Mouse (Mus musculus) retina, postnatal 1 day (tissue): ENCODE measurements around the gene Iqcc.
A peak's percentile ranks its signal among the peaks of the same experiment; 100 is the strongest.

Experiments used
- DNase-seq: peaks from one replicate; pipeline ENCODE4 v3.0.0-alpha.2; 2012

Iqcc gene

GRCm38 (mm10) chr4:129621283-129621841, 2.5 kb upstream of the Iqcc start:
- DNase-seq, result no peak

DNA sequence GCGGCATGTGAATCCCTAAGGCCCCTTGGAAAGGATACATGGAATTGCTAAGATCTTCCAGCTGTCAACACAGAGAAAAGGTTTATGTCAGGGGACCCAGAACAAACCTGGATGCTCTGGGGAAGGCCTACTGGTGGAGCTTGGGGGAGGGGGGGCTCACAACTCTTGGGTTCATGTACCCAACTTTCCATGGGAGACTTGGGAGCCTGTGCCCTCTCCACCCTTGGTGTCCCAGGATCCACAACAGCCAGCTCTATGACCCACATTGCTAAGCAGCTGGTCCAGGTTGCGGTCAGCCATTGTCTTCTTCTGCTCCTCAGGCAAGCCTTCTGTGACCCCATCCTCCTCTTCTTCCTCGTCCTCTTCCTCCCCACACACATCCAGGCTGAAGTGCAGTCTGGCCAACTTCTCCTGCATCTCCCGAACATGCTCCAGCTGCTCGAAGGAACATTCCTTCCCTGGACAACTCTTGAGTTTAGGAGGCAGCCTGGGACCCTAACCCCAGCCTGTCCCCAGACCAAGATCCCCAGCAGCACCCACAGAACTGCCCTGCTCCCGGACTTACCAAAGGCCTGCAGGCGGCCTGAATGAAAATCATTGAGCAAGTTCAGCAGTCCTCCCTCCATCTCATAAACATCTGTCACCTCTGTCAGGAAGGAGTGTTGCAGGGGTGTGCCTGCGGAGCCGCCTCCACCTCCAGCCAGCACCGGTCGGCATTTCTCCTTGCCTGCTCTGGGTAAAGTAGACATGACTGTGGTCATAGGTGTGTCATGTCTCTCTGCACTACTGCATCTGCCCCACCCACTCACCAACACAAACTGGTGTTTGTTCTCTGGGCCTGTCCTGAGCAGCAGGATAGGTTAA, 1.8 kb upstream of the Iqcc start:
- DNase-seq, result no peak

DNA sequence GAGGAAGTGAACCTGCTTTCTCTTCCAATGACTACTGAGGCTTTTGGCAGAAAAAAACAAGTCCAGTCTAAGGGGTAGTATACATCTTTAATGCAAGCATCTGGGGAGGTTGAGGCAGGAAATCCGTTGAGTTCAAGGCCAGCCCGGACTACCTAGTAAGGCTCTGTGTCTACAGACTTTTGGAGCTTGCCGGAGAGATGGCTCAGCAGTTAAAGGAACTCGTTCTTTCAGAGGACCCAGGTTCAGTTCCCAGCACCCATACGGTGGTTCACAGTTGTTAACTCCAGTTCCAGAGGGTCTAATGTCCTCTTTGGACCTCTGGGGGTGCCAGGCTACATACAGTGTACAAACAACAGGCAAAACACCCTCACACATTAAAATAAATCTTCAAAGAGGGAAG, 868 bp downstream of the Iqcc start:
- DNase-seq, result no peak

DNA sequence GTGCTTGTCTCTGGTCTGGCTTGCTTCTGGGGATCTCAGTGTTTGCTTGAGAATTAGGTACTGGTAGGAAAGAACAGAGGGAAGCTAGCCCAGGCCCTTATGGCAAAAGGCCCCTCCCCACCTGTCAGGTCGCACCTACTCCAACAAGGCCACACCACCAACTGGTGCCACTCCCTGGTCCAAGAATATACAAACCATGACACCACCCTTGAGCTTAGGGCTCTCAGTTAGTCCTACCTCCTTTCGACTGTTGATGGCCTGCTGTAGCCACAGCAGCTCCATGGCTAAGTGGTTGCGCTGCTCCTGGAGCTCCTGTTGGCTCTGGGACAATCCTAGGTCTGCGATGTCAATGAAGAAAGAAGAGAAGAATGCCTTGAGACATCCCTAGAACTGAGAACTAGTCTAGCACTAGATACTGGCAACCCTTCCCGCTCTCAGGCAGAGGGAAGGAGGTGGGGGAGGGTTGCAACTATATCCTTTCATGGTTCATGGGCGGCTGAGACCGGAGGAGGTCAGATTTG, 1.7 kb downstream of the Iqcc start:
- DNase-seq, result no peak

DNA sequence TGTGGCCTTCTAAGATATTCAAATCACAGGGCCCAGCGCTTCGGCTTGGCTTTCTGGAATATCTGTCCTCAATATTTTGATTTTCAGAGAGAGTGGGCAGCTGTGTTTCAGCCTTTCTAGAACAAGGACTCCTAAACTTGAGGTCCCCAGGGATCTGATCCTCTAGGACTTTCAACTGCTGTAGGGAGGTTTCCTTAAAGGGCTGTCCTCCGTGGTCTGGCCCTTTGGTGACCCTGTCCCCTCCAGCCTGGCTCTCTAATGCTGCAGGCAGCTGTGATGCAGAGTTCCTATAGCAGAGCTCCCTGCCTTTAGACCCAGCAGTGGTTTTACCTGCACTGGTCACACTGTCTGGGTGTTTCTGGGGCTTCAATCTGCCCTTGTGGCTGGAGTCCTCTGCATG, 2.3 kb downstream of the Iqcc start:
- DNase-seq, result no peak

GRCm38 (mm10) chr4:129615801-129616290, 3.1 kb downstream of the Iqcc start:
- no peak for DNase-seq

DNA sequence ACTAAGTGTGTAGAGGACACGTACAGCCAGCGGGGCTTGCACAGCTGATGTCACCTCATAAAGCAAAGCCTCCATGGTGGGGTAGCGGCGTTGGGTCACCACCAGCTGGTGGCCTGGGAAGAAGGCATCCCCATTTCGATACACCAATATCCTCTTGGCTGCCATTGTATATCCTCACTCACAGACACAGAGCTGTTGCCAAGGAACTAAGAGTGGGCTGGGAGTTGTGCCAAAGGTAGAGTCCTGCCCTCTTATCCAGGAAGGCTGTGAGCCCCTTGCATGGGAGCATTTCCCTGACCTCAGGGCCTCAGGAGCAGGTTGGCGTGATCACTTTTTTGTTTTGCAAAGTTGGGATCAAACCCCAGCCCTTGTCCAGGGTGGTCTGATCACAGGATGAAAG, 4.8 kb downstream of the Iqcc start, which contains the start of gene Dcdc2b:
Dcdc2b (minus strand) TSS at position 165 of the 400 bp plus-strand sequence.
- DNase-seq, result no peak

- DNase-seq, result no peak
Measured at GRCm38 (mm10) chr4:129610472-129610871, 8.4 kb downstream of the Iqcc start.

- no peak for DNase-seq
Measured at GRCm38 (mm10) chr4:129610026-129610425, 8.9 kb downstream of the Iqcc start.

DNA sequence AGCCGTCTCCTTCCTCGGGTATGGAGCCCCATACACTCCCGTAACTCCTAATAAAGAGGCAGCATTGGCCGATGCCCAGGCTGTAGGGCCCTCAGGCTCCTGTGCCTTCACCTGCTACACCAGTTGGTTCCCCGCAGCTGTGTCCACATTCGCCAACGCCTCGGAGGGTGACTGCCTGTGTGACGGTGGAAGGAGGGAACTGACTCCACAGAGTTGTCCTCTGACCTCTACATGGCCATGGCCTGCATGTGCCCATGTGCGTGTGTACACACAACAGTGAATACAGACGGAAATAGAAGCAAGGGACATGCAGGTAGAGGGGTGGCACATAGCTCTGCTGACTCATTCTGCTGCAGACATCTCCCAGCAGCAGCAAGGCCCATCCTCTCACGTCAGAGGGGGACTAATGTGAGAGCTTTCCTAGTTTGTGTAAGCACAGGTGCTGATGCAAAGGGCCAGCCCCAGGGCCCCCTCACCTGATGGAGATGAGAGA, 9.7 kb downstream of the Iqcc start:
- no peak for DNase-seq

DNA sequence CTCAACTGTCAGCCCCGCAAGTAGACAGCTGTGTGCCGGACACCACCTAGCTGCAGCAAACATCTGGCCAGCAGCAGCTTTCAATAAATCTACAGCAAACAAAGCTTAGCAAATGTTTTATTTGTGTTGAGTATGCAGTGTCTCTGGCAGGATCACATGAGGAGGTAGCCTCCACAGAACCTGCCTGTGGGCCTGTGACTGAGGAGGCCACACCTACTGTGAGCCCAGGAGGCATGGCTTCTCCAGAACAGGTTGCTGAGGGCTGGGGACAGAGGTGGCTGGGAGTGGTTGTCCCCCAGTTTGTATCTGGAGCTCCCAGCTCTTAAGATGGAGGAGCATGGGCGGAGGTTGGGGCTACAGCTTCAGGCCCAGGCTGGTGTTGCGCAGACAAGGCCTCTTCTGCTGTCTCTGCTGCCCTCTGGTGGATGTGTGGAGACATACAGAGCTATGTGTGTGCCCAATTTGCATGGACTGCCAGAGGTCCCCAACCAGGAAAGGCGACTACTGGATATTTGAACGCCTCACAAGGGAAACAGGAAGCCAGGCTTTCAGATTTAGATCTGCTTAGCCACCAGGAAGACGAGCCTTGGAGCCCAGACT, 10.4 kb downstream of the Iqcc start:
- peak; percentile 90 for DNase-seq

GRCm38 (mm10) chr4:129600233-129601158, 18.4 kb downstream of the Iqcc start, which contains the start of the genes Eif3i and Tmem234:
Gene Eif3i, minus strand, starts transcription at chr4:129600648.
Gene Tmem234, plus strand, starts transcription at chr4:129600668.
- DNase-seq, result peak; percentile 92

DNA sequence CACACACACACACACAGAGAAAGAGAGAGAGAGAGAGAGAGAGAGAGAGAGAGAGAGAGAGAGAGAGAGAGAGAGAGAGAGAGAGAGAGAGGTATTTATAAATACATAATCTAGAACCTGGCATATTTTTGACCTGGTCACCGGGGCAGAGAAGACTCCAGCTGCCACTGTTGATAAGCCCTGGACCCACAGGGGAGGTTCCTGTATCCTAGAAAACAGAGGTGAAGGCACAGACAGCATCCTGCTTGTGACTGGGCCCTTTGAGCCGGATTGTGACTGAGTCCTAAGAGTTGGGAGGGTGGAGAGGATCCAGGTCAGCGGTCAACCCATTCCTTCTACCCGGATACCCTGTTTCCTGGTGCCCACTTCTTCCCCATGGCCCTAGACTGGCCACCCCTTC, 30.0 kb downstream of the Iqcc start:
- DNase-seq, result no peak

DNA sequence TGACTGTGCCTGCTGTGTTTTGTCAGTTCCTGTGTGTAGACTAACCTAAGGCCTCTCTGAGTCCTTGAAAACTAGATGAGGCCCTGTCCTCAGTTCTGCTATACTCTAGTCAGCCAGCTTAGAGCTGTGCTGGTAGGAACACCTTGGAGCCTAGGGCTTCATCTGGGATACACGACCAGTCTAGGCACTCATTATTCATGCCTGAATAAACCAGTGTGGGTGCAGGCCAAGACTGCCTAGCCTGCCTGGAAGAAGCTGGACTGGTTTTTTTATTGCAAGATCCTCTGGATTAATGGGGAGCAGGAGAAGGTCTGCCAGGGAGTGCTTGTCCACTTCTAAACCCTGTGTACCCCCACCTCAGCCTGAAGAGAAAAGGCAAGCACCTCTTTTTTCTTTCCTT, 32.0 kb downstream of the Iqcc start:
- no peak for DNase-seq

DNA sequence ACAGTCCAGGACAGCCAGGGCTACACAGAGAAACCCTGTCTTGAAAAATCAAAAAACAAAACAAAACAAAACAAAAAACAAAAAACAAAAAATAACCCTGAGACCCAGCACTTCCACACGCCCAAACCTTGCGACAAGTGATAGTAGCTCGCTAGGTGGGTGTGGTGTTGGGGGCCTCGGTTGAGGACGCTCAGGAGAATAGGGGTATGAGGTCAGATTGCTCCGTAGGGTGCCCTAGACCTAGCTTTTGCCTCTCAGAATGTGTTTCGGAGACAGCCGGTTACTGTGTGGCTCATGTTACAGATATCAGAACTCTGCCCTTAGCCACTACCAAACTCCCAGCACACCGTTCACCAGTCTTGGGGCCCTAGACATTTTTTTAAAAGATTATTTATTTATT, 33.1 kb downstream of the Iqcc start:
- DNase-seq, result no peak

DNA sequence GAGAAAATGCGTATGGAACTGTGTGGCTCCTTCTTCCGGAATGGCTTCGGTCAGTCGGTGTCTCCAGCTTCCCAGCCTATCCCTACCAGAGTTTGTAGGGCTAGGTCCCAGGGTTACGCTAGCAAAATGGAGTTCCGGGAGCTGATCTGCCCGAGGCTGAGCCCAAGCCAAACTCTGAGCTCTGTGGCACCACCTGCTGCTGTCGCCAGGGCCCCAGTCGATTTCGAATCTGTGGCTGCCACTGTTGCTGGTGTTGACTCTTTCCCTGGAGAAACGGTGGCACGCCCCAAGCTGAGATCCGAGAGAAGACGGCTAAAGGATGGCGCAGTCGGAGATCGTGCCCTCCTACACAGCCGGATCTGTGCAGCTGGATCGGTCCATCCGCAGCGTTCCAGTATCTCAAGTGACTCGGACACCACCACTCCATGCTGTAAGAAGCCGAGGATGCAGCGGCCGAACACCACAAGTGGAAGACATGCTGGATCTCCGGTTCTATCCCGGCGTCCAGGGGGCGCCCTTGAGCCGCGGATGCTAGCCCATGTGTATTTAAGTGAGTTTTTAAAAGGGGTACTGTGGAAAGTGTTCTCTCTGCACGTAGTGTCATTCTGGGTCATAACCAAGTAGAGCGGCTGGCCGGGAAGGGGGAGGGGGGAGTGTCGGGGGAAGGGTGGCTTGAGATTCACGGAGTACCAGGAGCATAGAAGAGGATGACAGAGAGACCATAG, 33.9 kb downstream of the Iqcc start:
- peak; percentile 88 for DNase-seq

DNA sequence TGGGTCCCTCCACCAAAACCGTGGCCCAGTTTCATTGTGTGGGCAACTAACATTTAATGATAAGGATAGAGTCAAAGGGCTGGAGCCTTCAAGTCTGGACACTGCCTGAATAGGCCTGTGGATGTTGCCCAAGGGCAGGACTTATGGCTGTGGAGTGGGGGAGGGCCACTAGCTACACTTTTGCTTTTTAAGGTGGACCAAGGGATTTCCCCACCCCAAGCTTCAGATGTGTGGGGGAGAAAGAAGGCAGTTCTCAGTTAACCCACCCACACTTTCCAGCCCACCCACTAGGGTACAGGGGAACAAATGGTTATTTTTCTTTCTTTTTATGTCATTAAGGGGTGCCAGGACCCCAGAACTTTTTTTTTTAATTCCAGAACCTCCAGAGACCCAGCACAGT, 34.5 kb downstream of the Iqcc start:
- no peak for DNase-seq

- DNase-seq, result no peak
Measured at GRCm38 (mm10) chr4:129582251-129582650, 36.6 kb downstream of the Iqcc start.

GRCm38 (mm10) chr4:129580347-129580746, 38.6 kb downstream of the Iqcc start:
- no peak for DNase-seq

DNA sequence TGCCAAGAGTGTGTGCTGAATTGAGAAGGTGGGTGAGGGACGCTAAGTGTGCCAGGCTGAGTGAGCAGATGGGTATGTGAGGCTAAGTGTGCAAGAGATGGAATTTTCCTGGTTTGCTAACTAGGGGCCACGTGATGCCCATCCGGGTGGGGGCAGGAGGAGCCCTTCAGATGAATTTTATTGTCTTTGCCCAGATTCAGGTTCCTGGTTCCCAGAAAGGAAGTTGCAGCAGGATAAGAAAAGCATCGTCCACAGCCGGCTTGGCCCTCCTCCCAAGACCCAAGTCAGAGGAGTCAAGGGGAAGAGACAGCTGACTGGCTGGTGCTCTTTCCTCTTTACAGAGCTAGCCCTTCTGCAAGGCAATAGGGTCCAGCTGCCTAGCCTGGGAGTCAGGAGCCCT, 40.4 kb downstream of the Iqcc start, which contains the start of gene Fam167b:
Fam167b (minus strand) TSS at position 84 of the 400 bp plus-strand sequence.
- no peak for DNase-seq

- DNase-seq, result no peak
Measured at GRCm38 (mm10) chr4:129577688-129578087, 41.2 kb downstream of the Iqcc start.
